Mouse (Mus musculus) monocyte, adult 2 months (primary cell): ENCODE measurements around the gene Isg20l2.
"Not testable (repeated sequence)": the region's sequence is repeated elsewhere in the genome, so short reads cannot be mapped to it uniquely, and the experiment has no call there.

ENCODE experiments used
- DNase-seq, 2 experiments: peaks; one replicate each; pipeline ENCODE4 v3.0.0; 2022; ENCODE audit warnings: low spot score in 2 of 2, low read depth in 1 of 2

The Isg20l2 gene

GRCm38 (mm10) chr3:87930078-87930795 lies at the start of gene Isg20l2, which contains the start of gene Rrnad1:
Isg20l2 (plus strand) TSS chr3:87930314.
Rrnad1 (minus strand) TSS chr3:87930717.
- peak; percentile 84 to 93 for DNase-seq

DNA sequence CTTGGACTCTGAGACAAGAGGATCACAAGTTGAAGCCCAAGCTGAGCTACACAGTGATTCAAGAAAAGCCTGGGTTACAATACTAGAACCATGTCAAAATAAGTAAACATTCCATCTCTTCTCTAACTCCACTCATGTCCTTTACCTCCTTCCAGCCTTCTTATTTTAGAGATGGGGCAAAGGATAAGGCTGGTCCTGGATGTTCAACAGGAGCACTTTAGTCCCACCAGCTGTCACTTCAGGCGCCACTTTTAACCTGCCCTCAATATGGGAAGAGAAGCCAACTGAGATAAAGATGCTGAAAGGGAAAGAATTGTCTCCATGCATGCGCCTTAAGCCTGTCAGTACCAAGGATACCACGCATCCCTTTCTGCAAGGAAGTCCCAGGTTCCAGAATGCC lies 45.8 kb upstream of the Isg20l2 start:
- DNase-seq: no peak

DNA sequence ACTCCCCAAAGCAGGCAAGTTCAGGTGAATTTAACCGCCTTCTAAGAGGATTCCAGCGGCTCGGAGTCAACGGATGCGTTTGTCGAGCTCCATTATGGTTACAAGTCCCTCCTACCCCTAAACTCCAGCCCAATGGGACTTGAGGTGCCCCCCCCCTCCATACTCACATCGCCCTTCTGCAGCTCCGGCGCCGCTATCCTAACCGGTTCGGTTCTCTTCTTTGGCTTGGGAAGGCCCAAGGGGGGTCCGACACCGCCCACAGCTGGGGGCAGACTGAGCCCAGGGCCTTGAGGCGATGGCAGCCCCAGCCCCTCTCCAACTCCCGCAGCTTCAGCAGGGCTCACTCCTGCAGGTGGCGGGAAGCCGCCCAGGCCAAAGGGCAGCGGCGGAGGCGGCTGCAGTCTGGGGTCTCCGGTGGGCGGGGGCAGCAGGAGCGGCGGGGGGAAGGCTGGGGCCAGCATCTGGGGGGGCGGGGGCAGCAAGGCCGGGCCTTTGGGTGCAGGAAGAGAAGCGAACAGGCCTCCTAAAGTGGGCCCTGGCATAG lies 45.3 kb upstream of the Isg20l2 start:
- DNase-seq: no peak

GRCm38 (mm10) chr3:87885281-87886003 lies 44.7 kb upstream of the Isg20l2 start, which contains the start of gene Prcc:
Prcc (minus strand) TSS chr3:87885608.
- DNase-seq: peak; percentile 84 to 89

DNA sequence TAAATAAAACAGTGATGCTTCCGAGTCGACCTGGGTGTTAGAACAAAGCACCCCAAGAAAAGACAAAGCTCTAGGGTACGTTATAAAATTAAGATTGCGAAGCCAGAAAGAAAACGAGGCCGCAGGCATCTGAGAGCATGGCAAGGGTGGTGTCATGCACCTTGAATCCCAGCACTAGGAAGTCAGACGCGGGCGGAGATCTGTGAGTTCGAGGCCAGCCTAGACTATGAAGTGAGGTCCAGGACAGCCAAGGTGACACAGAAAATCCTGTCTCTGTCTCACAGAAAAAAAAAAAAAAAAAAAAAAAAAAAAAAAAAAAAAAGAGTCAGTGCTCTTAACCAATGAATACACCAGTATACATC lies 44.1 kb upstream of the Isg20l2 start:
- no peak for DNase-seq

- DNase-seq: no peak
Measured at GRCm38 (mm10) chr3:87886416-87886815, 43.7 kb upstream of the Isg20l2 start.

DNA sequence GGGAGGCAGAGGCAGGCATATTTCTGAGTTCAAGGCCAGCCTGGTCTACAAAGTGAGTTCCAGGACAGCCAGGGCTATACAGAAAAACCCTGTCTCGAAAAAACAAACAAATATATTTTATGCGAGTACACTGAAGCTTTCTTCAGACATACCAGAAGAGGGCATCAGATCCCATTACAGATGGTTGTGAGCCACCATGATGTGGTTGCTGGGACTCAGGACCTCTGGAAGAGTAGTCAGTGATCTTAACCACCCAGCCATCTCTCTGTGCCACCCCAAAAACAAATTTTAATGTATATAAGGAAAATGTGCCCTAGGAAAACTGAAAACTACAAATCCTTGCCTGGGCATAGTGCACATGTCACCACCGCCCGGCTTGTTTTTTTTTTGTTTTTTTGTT lies 42.7 kb upstream of the Isg20l2 start:
- not testable (repeated sequence) for DNase-seq

DNA sequence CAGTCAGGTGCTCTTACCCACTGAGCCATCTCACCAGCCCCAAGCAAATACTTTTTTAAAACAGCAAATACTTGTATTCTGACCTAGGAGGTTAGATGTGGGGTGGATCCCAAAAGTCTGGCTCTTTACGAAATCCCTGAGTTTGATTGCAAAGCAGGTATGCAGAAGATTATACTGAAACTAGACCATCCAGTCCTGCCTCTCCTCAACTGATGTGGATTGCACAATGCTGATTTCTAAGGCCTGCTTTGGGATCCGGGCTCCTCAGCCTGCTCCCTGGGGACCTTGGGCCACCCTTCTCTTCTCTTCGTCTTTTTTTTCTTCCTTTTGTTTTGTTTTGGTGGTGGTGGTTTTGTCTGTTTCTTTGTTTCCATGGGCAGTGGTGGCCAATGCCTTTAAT lies 38.6 kb upstream of the Isg20l2 start:
- DNase-seq: no peak

DNA sequence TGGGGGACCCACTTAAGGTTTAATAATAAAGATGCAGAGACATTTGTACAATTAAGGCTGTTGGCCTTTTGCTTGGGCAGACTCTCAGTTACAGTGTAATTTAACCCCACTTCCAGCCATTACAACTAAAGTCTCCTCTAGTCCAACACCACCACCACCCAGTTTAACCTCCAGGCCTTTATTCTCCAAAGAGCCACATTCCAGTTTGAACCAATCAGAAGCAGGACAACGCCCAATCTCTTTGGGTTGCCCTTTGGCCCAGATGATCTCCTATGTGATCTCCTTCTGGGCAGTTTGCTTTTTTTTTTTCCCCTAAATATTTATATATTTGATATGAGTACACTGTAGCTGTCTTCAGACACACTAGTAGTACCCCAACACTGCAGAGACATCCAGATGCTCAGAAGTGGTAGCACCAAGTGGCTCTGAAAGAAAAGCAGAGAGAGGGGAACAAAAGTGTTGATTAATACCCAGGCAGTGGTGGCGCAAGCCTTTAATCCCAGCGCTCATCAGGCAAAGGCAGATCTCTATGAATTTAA lies 36.7 kb upstream of the Isg20l2 start:
- no peak for DNase-seq

- no peak for DNase-seq
Measured at GRCm38 (mm10) chr3:87899266-87899665, 30.8 kb upstream of the Isg20l2 start.

DNA sequence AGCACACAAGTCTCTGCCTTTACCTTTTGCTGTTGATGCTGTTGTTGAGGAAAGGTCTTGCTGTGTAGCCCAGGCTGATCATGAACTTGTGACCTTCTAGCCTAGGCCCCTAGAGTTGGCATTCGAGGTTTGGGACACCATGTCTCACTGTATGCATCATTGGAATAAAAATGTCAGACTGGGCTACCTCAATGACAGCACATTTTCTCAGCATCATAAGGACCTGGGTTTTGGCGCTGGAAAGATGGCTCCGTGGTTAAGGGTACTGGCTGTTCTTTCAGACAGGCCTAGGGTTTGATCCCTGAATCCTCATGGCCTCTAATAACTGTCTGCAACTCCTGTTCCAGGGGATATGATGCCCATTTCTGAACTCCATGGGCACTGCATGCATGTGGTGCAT lies 30.3 kb upstream of the Isg20l2 start:
- no peak for DNase-seq

- no peak for DNase-seq
Measured at GRCm38 (mm10) chr3:87901036-87901624, 29.0 kb upstream of the Isg20l2 start.

GRCm38 (mm10) chr3:87901959-87902358 lies 28.2 kb upstream of the Isg20l2 start:
- DNase-seq: not testable (repeated sequence)

- no peak for DNase-seq
Measured at GRCm38 (mm10) chr3:87903821-87904220, 26.3 kb upstream of the Isg20l2 start.

- peak; percentile 82 to 92 for DNase-seq
Measured at GRCm38 (mm10) chr3:87905880-87906485, 24.1 kb upstream of the Isg20l2 start, which contains the start of gene Hdgf. Hdgf (plus strand) TSS chr3:87906321.

DNA sequence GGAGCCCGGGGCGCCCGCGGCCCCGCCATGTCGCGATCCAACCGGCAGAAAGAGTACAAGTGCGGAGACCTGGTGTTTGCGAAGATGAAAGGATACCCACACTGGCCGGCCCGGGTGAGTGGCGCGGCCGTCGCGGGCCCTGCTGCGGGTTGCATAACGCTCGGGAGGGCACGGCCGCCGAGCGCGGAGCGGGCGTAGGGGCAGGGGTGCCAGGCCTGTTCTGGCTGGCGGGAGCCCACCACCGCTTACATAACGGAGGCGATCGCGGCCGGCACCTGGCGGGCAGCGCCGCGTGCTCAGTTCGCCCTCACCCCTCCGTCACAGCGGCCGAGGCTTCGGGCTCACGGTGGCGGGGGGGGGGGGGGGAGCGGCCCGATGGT lies 23.5 kb upstream of the Isg20l2 start:
- DNase-seq: no peak

GRCm38 (mm10) chr3:87906981-87907857 lies 22.9 kb upstream of the Isg20l2 start:
- DNase-seq: no peak

DNA sequence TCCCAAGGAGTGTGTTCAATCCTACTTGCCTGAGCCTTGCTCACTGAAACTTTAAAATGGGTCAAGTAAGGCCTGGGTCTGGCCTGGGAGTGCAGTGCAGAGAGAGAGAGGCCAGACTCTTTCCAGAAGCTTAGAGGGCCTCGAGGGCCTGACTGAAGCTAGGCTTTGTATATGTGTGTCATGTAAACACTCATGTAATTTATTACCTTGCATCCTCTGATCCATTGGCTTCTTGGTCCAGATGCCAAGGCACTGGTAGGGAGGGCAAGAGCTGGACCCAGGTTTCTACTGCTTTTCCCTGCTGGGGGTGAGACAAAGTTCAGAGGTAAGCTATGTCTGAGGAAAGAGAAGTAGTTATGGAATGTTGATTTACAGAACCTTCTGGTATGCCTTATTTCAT lies 22.2 kb upstream of the Isg20l2 start:
- DNase-seq: no peak

- no peak for DNase-seq
Measured at GRCm38 (mm10) chr3:87909381-87909780, 20.7 kb upstream of the Isg20l2 start.

- no peak for DNase-seq
Measured at GRCm38 (mm10) chr3:87909874-87910273, 20.2 kb upstream of the Isg20l2 start.
